Mouse (Mus musculus) CH12.LX (cell line): Measurements from ENCODE around the gene Ric1. TPM values are rescaled to one million over a fixed set of nuclear protein-coding genes. Genes with fewer than 3 reads are reported as not detected.

Source experiments
- DNase-seq: peaks from one replicate; pipeline ENCODE4 v3.0.0-alpha.2; 2013; ENCODE audit errors: extremely low read depth
- H3K27ac ChIP-seq: 2 replicates; pipeline ENCODE4 v1.5.1; 2012; ENCODE audit warnings: low read depth, mild to moderate bottlenecking, control low read depth, moderate library complexity; ENCODE audit not compliant: insufficient read depth
- H3K27me3 ChIP-seq: replicated peaks from 2 replicates; pipeline ENCODE3; 2012; ENCODE audit warnings: inconsistent platforms
- H3K36me3 ChIP-seq, 2 experiments: replicated peaks in 1 of 2; 2 replicates each; pipeline versions ENCODE3 to v1.6.1; 2012; ENCODE audit warnings: inconsistent platforms in 1 of 2, low read length in 1 of 2, mild to moderate bottlenecking in 1 of 2, mixed read lengths in 1 of 2, moderate library complexity in 1 of 2; ENCODE audit not compliant: control insufficient read depth in 1 of 2, insufficient read depth in 1 of 2
- H3K4me1 ChIP-seq, 2 experiments: 2 replicates each; pipeline ENCODE4 v1.6.1; 2012; ENCODE audit warnings: inconsistent platforms in 1 of 2, moderate library complexity in 1 of 2; ENCODE audit not compliant: insufficient read depth in 2 of 2, control insufficient read depth in 1 of 2
- H3K4me2 ChIP-seq: 2 replicates; pipeline ENCODE4 v1.6.1; 2012; ENCODE audit warnings: low read depth, mild to moderate bottlenecking, control low read depth; ENCODE audit not compliant: poor library complexity, insufficient read depth, severe bottlenecking
- H3K4me3 ChIP-seq, 3 experiments: fragments of 150-350 bp in 1 of 3; sonication (generic) in 1 of 3; replicated peaks in 1 of 3; 2 replicates each; pipeline versions ENCODE3 to v1.5.1; 2011 to 2012; ENCODE audit warnings: low read depth in 2 of 3, low read length in 2 of 3, mild to moderate bottlenecking in 2 of 3, moderate library complexity in 2 of 3, control low read depth in 1 of 3, improper control_type of control experiment in 1 of 3, inconsistent platforms in 1 of 3, mixed read lengths in 1 of 3; ENCODE audit not compliant: poor library complexity in 1 of 3
- H3K79me2 ChIP-seq: replicated peaks from 2 replicates; pipeline ENCODE4 v1.6.1; 2012; ENCODE audit warnings: mild to moderate bottlenecking, moderate library complexity; ENCODE audit not compliant: control insufficient read depth, poor library complexity, insufficient read depth, severe bottlenecking; ENCODE audit errors: extremely low read depth
- H3K9ac ChIP-seq: 2 replicates; pipeline ENCODE4 v1.6.1; 2012; ENCODE audit warnings: low read depth, mild to moderate bottlenecking, control low read depth, moderate library complexity; ENCODE audit not compliant: insufficient read depth
- H3K9me3 ChIP-seq: replicated peaks from 2 replicates; pipeline ENCODE3; 2012; ENCODE audit warnings: low read length, inconsistent platforms, mixed read lengths
- CHD1 ChIP-seq: IDR thresholded peaks from 2 replicates; pipeline ENCODE4 v1.6.1; 2012; ENCODE audit warnings: low read depth, low read length, improper control_type of control experiment, inconsistent platforms
- CHD2 ChIP-seq: IDR thresholded peaks from 2 replicates; pipeline ENCODE4 v1.6.1; 2011; ENCODE audit warnings: low read length, improper control_type of control experiment
- CTCF ChIP-seq, 2 experiments: IDR thresholded peaks in 1 of 2; conservative IDR thresholded peaks in 1 of 2; 2 replicates each; pipeline ENCODE4 v1.5.1; 2011 to 2012; ENCODE audit warnings: low read depth in 2 of 2, low read length in 2 of 2, improper control_type of control experiment in 1 of 2, inconsistent platforms in 1 of 2, mild to moderate bottlenecking in 1 of 2, moderate library complexity in 1 of 2
- E2F4 ChIP-seq: IDR thresholded peaks from 2 replicates; pipeline ENCODE4 v1.6.1; 2011; ENCODE audit warnings: low read depth, low read length, improper control_type of control experiment; ENCODE audit not compliant: insufficient replicate concordance
- ELF1 ChIP-seq: IDR thresholded peaks from 2 replicates; pipeline ENCODE4 v1.6.1; 2014; ENCODE audit warnings: low read depth, mild to moderate bottlenecking, inconsistent platforms, low read length, improper control_type of control experiment
- EP300 ChIP-seq: IDR thresholded peaks from 2 replicates; pipeline ENCODE4 v1.6.1; 2011; ENCODE audit warnings: low read length, improper control_type of control experiment
- ETS1 ChIP-seq: conservative IDR thresholded peaks from 2 replicates; pipeline ENCODE4 v1.6.1; 2012; ENCODE audit warnings: low read depth, mild to moderate bottlenecking, inconsistent platforms, low read length, improper control_type of control experiment, moderate library complexity
- GABPA ChIP-seq: IDR thresholded peaks from 2 replicates; pipeline ENCODE4 v1.6.1; 2012; ENCODE audit warnings: low read depth, low read length, improper control_type of control experiment, inconsistent platforms; ENCODE audit not compliant: insufficient replicate concordance
- IRF4 ChIP-seq: IDR thresholded peaks from 2 replicates; pipeline ENCODE4 v1.6.1; 2014; ENCODE audit warnings: low read depth, mild to moderate bottlenecking, inconsistent platforms, low read length, improper control_type of control experiment
- JUN ChIP-seq: IDR thresholded peaks from 2 replicates; pipeline ENCODE4 v1.6.1; 2011; ENCODE audit warnings: low read depth, mild to moderate bottlenecking, low read length, improper control_type of control experiment, moderate library complexity; ENCODE audit not compliant: insufficient read depth
- KAT2A ChIP-seq: IDR thresholded peaks from 2 replicates; pipeline ENCODE4 v1.6.1; 2012; ENCODE audit warnings: low read length, improper control_type of control experiment, inconsistent platforms; ENCODE audit not compliant: insufficient replicate concordance
- MAFK ChIP-seq: IDR thresholded peaks from 2 replicates; pipeline ENCODE4 v1.6.1; 2011; ENCODE audit warnings: low read length, improper control_type of control experiment; ENCODE audit not compliant: insufficient replicate concordance
- MAZ ChIP-seq: IDR thresholded peaks from 2 replicates; pipeline ENCODE4 v1.6.1; 2012; ENCODE audit warnings: low read depth, mild to moderate bottlenecking, inconsistent platforms, low read length, improper control_type of control experiment, moderate library complexity
- MEF2A ChIP-seq: IDR thresholded peaks from 2 replicates; pipeline ENCODE4 v1.6.1; 2014; ENCODE audit warnings: low read depth, mild to moderate bottlenecking, inconsistent platforms, low read length, improper control_type of control experiment, borderline replicate concordance
- MXI1 ChIP-seq: IDR thresholded peaks from 2 replicates; pipeline ENCODE4 v1.6.1; 2011; ENCODE audit warnings: mild to moderate bottlenecking, low read depth, low read length, improper control_type of control experiment
- NELFE ChIP-seq: IDR thresholded peaks from 2 replicates; pipeline ENCODE4 v1.6.1; 2011; ENCODE audit warnings: low read depth, low read length, improper control_type of control experiment
- NRF1 ChIP-seq: IDR thresholded peaks from 2 replicates; pipeline ENCODE4 v1.6.1; 2014; ENCODE audit warnings: low read depth, mild to moderate bottlenecking, inconsistent platforms, low read length, improper control_type of control experiment, moderate library complexity
- RCOR1 ChIP-seq: conservative IDR thresholded peaks from 2 replicates; pipeline ENCODE4 v1.6.1; 2012; ENCODE audit warnings: low read depth, mild to moderate bottlenecking, inconsistent platforms, low read length, improper control_type of control experiment
- SIN3A ChIP-seq: IDR thresholded peaks from 2 replicates; pipeline ENCODE4 v1.6.1; 2012; ENCODE audit warnings: low read length, improper control_type of control experiment, inconsistent platforms
- SMC3 ChIP-seq: IDR thresholded peaks from 2 replicates; pipeline ENCODE4 v1.6.1; 2011; ENCODE audit warnings: low read depth, low read length, improper control_type of control experiment
- TBP ChIP-seq: conservative IDR thresholded peaks from 2 replicates; pipeline ENCODE4 v1.6.1; 2011; ENCODE audit warnings: low read depth, low read length, improper control_type of control experiment
- TCF12 ChIP-seq: IDR thresholded peaks from 2 replicates; pipeline ENCODE4 v1.6.1; 2014; ENCODE audit warnings: low read depth, mild to moderate bottlenecking, inconsistent platforms, low read length, improper control_type of control experiment
- UBTF ChIP-seq: IDR thresholded peaks from 2 replicates; pipeline ENCODE4 v1.6.1; 2012; ENCODE audit warnings: low read depth, mild to moderate bottlenecking, inconsistent platforms, low read length, improper control_type of control experiment, moderate library complexity
- USF1 ChIP-seq: IDR thresholded peaks from 2 replicates; pipeline ENCODE4 v1.6.1; 2014; ENCODE audit warnings: low read depth, mild to moderate bottlenecking, inconsistent platforms, low read length, improper control_type of control experiment
- USF2 ChIP-seq: conservative IDR thresholded peaks from 2 replicates; pipeline ENCODE4 v1.6.1; 2011; ENCODE audit warnings: low read depth, low read length, improper control_type of control experiment
- ZC3H11A ChIP-seq: IDR thresholded peaks from 2 replicates; pipeline ENCODE4 v1.6.1; 2012; ENCODE audit warnings: low read depth, mild to moderate bottlenecking, inconsistent platforms, low read length, improper control_type of control experiment
- ZKSCAN1 ChIP-seq: IDR thresholded peaks from 2 replicates; pipeline ENCODE4 v1.6.1; 2012; ENCODE audit warnings: low read depth, inconsistent platforms, low read length, improper control_type of control experiment, borderline replicate concordance
- ZMIZ1 ChIP-seq: IDR thresholded peaks from 2 replicates; pipeline ENCODE4 v1.6.1; 2012; ENCODE audit warnings: low read depth, mild to moderate bottlenecking, inconsistent platforms, low read length, improper control_type of control experiment
- ZNF384 ChIP-seq: IDR thresholded peaks from 2 replicates; pipeline ENCODE4 v1.6.1; 2012; ENCODE audit warnings: low read depth, low read length, improper control_type of control experiment, inconsistent platforms
- dilution Hi-C: fragments of 300-500 bp; cut with MboI; formaldehyde crosslinking; loops from 2 replicates; pipeline ENCODE4 v1.14.3; 2020; ENCODE audit warnings: low sequenced_read_pairs; ENCODE audit not compliant: extremely low pct_unique_long_range_greater_than_20kb, extremely low pct_ligation_motif_present
- in situ Hi-C: fragments of 300-500 bp; cut with MboI; formaldehyde crosslinking; loops from 3 replicates; pipeline ENCODE4 v1.14.3; 2019; ENCODE audit warnings: low sequenced_read_pairs, low pct_ligation_motif_present, low pct_unique_long_range_greater_than_20kb, mixed read lengths
- polyA plus RNA-seq: library from polyadenylated mRNA; unstranded; fragments of >175 nt; gene quantifications from 2 replicates; pipeline ENCODE4 v1.2.1, GENCODE M21; 2012; ENCODE audit warnings: low read depth; ENCODE audit not compliant: insufficient read length
- total RNA-seq, 2 experiments: library from RNA; depleted of rRNA; stranded (reverse); fragments of 300-350 nt in 1 of 2; fragments of >200 nt in 1 of 2; gene quantifications; 2 replicates each; pipeline ENCODE4 v1.2.3; 2012 to 2014

Gene Ric1
- total and polyA plus RNA-seq, 3 experiments, result 11.2 to 17.9 (median 16.3) TPM

- in situ Hi-C loops, result loop anchor here (10.0 to 25.0 kb wide), 2 partner anchors 450 to 527 kb away; no protein-coding TSS in a partner anchor
- TF ChIP-seq USF1, result no peak
- no peak for TF ChIP-seq MAZ
- no peak for TF ChIP-seq ZC3H11A
- no peak for TF ChIP-seq JUN
- TF ChIP-seq CHD2, result no peak
- TF ChIP-seq NELFE, result no peak
- TF ChIP-seq ZMIZ1, result no peak
- no peak for TF ChIP-seq EP300
- no peak for TF ChIP-seq UBTF
- TF ChIP-seq ELF1, result no peak
- no peak for TF ChIP-seq CTCF (conservative IDR thresholded peaks at IDR 0.05 in 1 of 2, IDR thresholded peaks at IDR 0.05 in 1 of 2; ENCODE audit: low read depth in 2 of 2, low read length in 2 of 2)
- TF ChIP-seq, all 38 proteins: peak for 0
- no peaks in the 10 kb centered on the region for H3K79me2 ChIP-seq
- H3K27ac ChIP-seq, result no peak overlapping the region
- dilution Hi-C loops, result no loop called here
- peaks cover 3 to 24% of the 10 kb centered on the region in 2 experiments; a peak in 3 of 4 replicates for H3K4me1 ChIP-seq
- peaks cover 11% of the 10 kb centered on the region for H3K9me3 ChIP-seq
- H3K9ac ChIP-seq, result no peak overlapping the region
- H3K4me3 ChIP-seq, result no peak overlapping the region
- DNase-seq, result no peak
- no peak overlapping the region for H3K4me2 ChIP-seq
- H3K27me3 ChIP-seq, result no peaks in the 10 kb centered on the region
- peaks cover 7 to 39% of the 10 kb centered on the region in 2 experiments for H3K36me3 ChIP-seq
Observed at GRCm38 (mm10) chr19:29511826-29512225, 10.3 kb upstream of the Ric1 start.

- Histone ChIP-seq H3K4me3 (no peak overlapping the region), H3K27me3 (no peaks in the 10 kb centered on the region), H3K4me2 (no peak overlapping the region), H3K9ac (no peak overlapping the region), H3K9me3 (peaks cover 11% of the 10 kb centered on the region), H3K27ac (no peak overlapping the region), H3K36me3 (peaks cover 7 to 45% of the 10 kb centered on the region in 2 experiments), H3K79me2 (no peaks in the 10 kb centered on the region), H3K4me1 (peaks cover 3 to 27% of the 10 kb centered on the region in 2 experiments; a peak in 3 of 4 replicates)
- dilution Hi-C loops, result no loop called here
- DNase-seq, result peak; percentile 79
- in situ Hi-C loops, result loop anchor here (10.0 to 25.0 kb wide), 2 partner anchors 451 to 528 kb away; no protein-coding TSS in a partner anchor
- no peak for TF ChIP-seq SMC3
- no peak for TF ChIP-seq MAFK
- no peak for TF ChIP-seq USF2
- TF ChIP-seq ETS1, result peak; percentile 34; the same call in 1 of the 2 replicates
- no peak for TF ChIP-seq CTCF (conservative IDR thresholded peaks at IDR 0.05 in 1 of 2, IDR thresholded peaks at IDR 0.05 in 1 of 2; ENCODE audit: low read depth in 2 of 2, low read length in 2 of 2)
- TF ChIP-seq MAZ, result no peak
- no peak for TF ChIP-seq SIN3A
- TF ChIP-seq ZKSCAN1, result no peak
- TF ChIP-seq JUN, result no peak
- no peak for TF ChIP-seq NELFE
- TF ChIP-seq TBP, result no peak
- TF ChIP-seq CHD1, result no peak
- no peak for TF ChIP-seq TCF12
- no peak for TF ChIP-seq RCOR1
- TF ChIP-seq MEF2A, result no peak
- peak; percentile 57 for TF ChIP-seq IRF4
- TF ChIP-seq ELF1, result no peak
- TF ChIP-seq EP300, result peak; percentile 66
- no peak for TF ChIP-seq USF1
- no peak for TF ChIP-seq NRF1
- no peak for TF ChIP-seq CHD2
- no peak for TF ChIP-seq ZC3H11A
- no peak for TF ChIP-seq ZNF384
- no peak for TF ChIP-seq UBTF
- no peak for TF ChIP-seq MXI1
- no peak for TF ChIP-seq GABPA
- TF ChIP-seq KAT2A, result no peak
- no peak for TF ChIP-seq E2F4
Observed at GRCm38 (mm10) chr19:29513111-29513766, 8.8 kb upstream of the Ric1 start.
